Mouse (Mus musculus) small intestine, adult 2 months (tissue): Measurements from ENCODE around the gene Lef1.

Source experiments
- CTCF ChIP-seq: fragments of 200-500 bp; IDR thresholded peaks from 2 replicates; pipeline ENCODE4 v1.5.1; 2012; ENCODE audit warnings: low read depth, mild to moderate bottlenecking, control low read depth, inconsistent platforms, low read length, moderate library complexity, mixed read lengths; ENCODE audit not compliant: insufficient replicate concordance, insufficient read length; ENCODE audit errors: extremely low read depth
- POLR2A ChIP-seq: fragments of 200-500 bp; IDR thresholded peaks from 2 replicates; pipeline ENCODE4 v1.6.1; 2012; ENCODE audit warnings: low read depth, mild to moderate bottlenecking, control low read depth, inconsistent platforms, low read length, moderate library complexity

- TF ChIP-seq POLR2A (no peak), CTCF (no peak)
Measured at GRCm38 (mm10) chr3:131171292-131171960, 61.2 kb downstream of the Lef1 start.
